Mouse (Mus musculus) intestine, embryonic 14.5 days (tissue): ENCODE results near the gene Wscd2. TPM values are rescaled to one million over a fixed set of nuclear protein-coding genes. Genes with fewer than 3 reads are reported as not detected.

Source experiments
- ATAC-seq: fragments of 200-750 bp; cut with Nextera tagmentation; replicated peaks from 2 replicates; pipeline ENCODE4 v1.8.0; 2017; ENCODE audit warnings: low read depth, moderate number of reproducible peaks, moderate TSS enrichment, moderate library complexity; ENCODE audit not compliant: low FRiP score, low TSS enrichment
- DNase-seq: peaks from one replicate; pipeline ENCODE4 v3.0.0-alpha.2; 2018; ENCODE audit warnings: low spot score
- H3K27ac ChIP-seq: fragments of 300-500 bp; sonication (generic); 2 replicates; pipeline ENCODE4 v1.5.1; 2014; ENCODE audit warnings: low read depth, mild to moderate bottlenecking, control low read depth
- H3K27me3 ChIP-seq: fragments of 300-500 bp; sonication (generic); replicated peaks from 2 replicates; pipeline ENCODE4 v1.6.1; 2014; ENCODE audit warnings: low read length, control low read depth; ENCODE audit not compliant: control insufficient read depth, insufficient read depth
- H3K36me3 ChIP-seq: fragments of 300-500 bp; sonication (generic); 2 replicates; pipeline ENCODE4 v1.6.1; 2014; ENCODE audit warnings: low read length, control low read depth; ENCODE audit not compliant: control insufficient read depth, insufficient read depth
- H3K4me1 ChIP-seq: fragments of 300-500 bp; sonication (generic); replicated peaks from 2 replicates; pipeline ENCODE4 v1.6.1; 2014; ENCODE audit warnings: low read length, control low read depth, mixed read lengths; ENCODE audit not compliant: control insufficient read depth, insufficient read depth
- H3K4me2 ChIP-seq: fragments of 300-500 bp; sonication (generic); 2 replicates; pipeline ENCODE4 v1.6.1; 2014; ENCODE audit warnings: low read length
- H3K4me3 ChIP-seq: fragments of 300-500 bp; sonication (generic); 2 replicates; pipeline ENCODE4 v1.5.1; 2014; ENCODE audit warnings: low read depth, low read length, control low read depth, mixed read lengths
- H3K9ac ChIP-seq: fragments of 300-500 bp; sonication (generic); 2 replicates; pipeline ENCODE4 v1.6.1; 2014; ENCODE audit warnings: mild to moderate bottlenecking, low read length
- H3K9me3 ChIP-seq: fragments of 300-500 bp; sonication (generic); 2 replicates; pipeline ENCODE4 v1.6.1; 2016; ENCODE audit warnings: low read length, control low read depth; ENCODE audit not compliant: control insufficient read depth
- WGBS: fragments of 180-500 bp; shearing (Covaris S2); extraction: QIAGEN DNeasy Blood & Tissue Kit; methylation state at CpG from one replicate; pipeline ENCODE4 v1.1.7; 2014; 5-methylcytosine and 5-hydroxymethylcytosine counted together
- polyA plus RNA-seq: library from polyadenylated mRNA; unstranded; fragments of >200 nt; fragmentation: Nextera tagmentation; extraction: Ambion mirVana; gene quantifications from 2 replicates; pipeline ENCODE4 v1.2.1, GENCODE M21; 2014

The Wscd2 gene
- polyA plus RNA-seq, 1 experiment from 2014 or later = 6.6 TPM

GRCm38 (mm10) chr5:113553402-113553897, 63.3 kb downstream of the Wscd2 start:
- Histone ChIP-seq H3K9ac (no peak overlapping the region), H3K36me3 (no peaks in the 10 kb centered on the region), H3K27me3 (peaks cover 13% of the 10 kb centered on the region), H3K9me3 (no peaks in the 10 kb centered on the region), H3K4me1 (no peaks in the 10 kb centered on the region), H3K27ac (no peak overlapping the region), H3K4me3 (no peak overlapping the region), H3K4me2 (no peak overlapping the region)
- DNase-seq = peak; percentile 85
- 14% methylated on average over 9 of the region's 9 CpGs for WGBS
- no peak for ATAC-seq

GRCm38 (mm10) chr5:113554095-113554494, 64.0 kb downstream of the Wscd2 start:
- Histone ChIP-seq H3K9ac (no peak overlapping the region), H3K4me2 (no peak overlapping the region), H3K4me3 (no peak overlapping the region), H3K4me1 (no peaks in the 10 kb centered on the region), H3K9me3 (no peaks in the 10 kb centered on the region), H3K27ac (no peak overlapping the region), H3K27me3 (peaks cover 13% of the 10 kb centered on the region), H3K36me3 (no peaks in the 10 kb centered on the region)
- ATAC-seq (no peak), DNase-seq (no peak)
- 63% methylated on average over 15 of the region's 15 CpGs for WGBS

GRCm38 (mm10) chr5:113554571-113554970, 64.4 kb downstream of the Wscd2 start:
- Histone ChIP-seq H3K4me3 (no peak overlapping the region), H3K9ac (no peak overlapping the region), H3K4me2 (no peak overlapping the region), H3K27ac (no peak overlapping the region), H3K27me3 (peaks cover 13% of the 10 kb centered on the region), H3K9me3 (no peaks in the 10 kb centered on the region), H3K4me1 (no peaks in the 10 kb centered on the region), H3K36me3 (no peaks in the 10 kb centered on the region)
- WGBS = 83% methylated on average over 2 of the region's 2 CpGs
- no peak for ATAC-seq
- DNase-seq = no peak

GRCm38 (mm10) chr5:113555684-113556083, 65.6 kb downstream of the Wscd2 start:
- H3K4me1 ChIP-seq = no peaks in the 10 kb centered on the region
- H3K27ac ChIP-seq = no peak overlapping the region
- ATAC-seq (no peak), DNase-seq (no peak)
- peaks cover 6% of the 10 kb centered on the region for H3K27me3 ChIP-seq
- H3K9me3 ChIP-seq = no peaks in the 10 kb centered on the region
- WGBS = 54% methylated on average over 2 of the region's 2 CpGs
- H3K36me3 ChIP-seq = no peaks in the 10 kb centered on the region
- no peak overlapping the region for H3K9ac ChIP-seq
- H3K4me2 ChIP-seq = no peak overlapping the region
- no peak overlapping the region for H3K4me3 ChIP-seq

- WGBS = 85% methylated on average over 8 of the region's 8 CpGs
- Histone ChIP-seq H3K9ac (no peak overlapping the region), H3K27ac (no peak overlapping the region), H3K4me1 (no peaks in the 10 kb centered on the region), H3K27me3 (no peaks in the 10 kb centered on the region; the same call in 1 of the 2 replicates), H3K36me3 (no peaks in the 10 kb centered on the region), H3K4me3 (no peak overlapping the region), H3K4me2 (no peak overlapping the region), H3K9me3 (no peaks in the 10 kb centered on the region)
- ATAC-seq = no peak
- no peak for DNase-seq
These were observed 67.9 kb downstream of the Wscd2 start for GRCm38 (mm10) chr5:113558065-113558464.

GRCm38 (mm10) chr5:113559627-113560026, 69.5 kb downstream of the Wscd2 start:
- H3K4me3 ChIP-seq = no peak overlapping the region
- ATAC-seq (no peak), DNase-seq (no peak)
- no peaks in the 10 kb centered on the region for H3K9me3 ChIP-seq
- H3K27me3 ChIP-seq = no peaks in the 10 kb centered on the region
- 47% methylated on average over 5 of the region's 5 CpGs for WGBS
- no peaks in the 10 kb centered on the region for H3K36me3 ChIP-seq
- H3K4me2 ChIP-seq = no peak overlapping the region
- no peak overlapping the region for H3K9ac ChIP-seq
- H3K27ac ChIP-seq = peak overlapping the region; percentile 51; the same call in 1 of the 2 replicates
- no peaks in the 10 kb centered on the region for H3K4me1 ChIP-seq

GRCm38 (mm10) chr5:113564463-113564862, 74.3 kb downstream of the Wscd2 start:
- Histone ChIP-seq H3K4me2 (no peak overlapping the region), H3K27me3 (no peaks in the 10 kb centered on the region), H3K4me1 (no peaks in the 10 kb centered on the region), H3K36me3 (no peaks in the 10 kb centered on the region), H3K4me3 (no peak overlapping the region), H3K9ac (no peak overlapping the region), H3K27ac (no peak overlapping the region), H3K9me3 (no peaks in the 10 kb centered on the region)
- DNase-seq = peak; percentile 73
- WGBS = 19% methylated on average over 4 of the region's 4 CpGs
- ATAC-seq = no peak

- Histone ChIP-seq H3K9ac (no peak overlapping the region), H3K9me3 (0 out of 2 replicates have a peak, but pooled peaks cover 2% of the 10 kb centered on the region), H3K36me3 (no peaks in the 10 kb centered on the region), H3K27me3 (no peaks in the 10 kb centered on the region), H3K27ac (no peak overlapping the region), H3K4me2 (no peak overlapping the region), H3K4me3 (no peak overlapping the region), H3K4me1 (no peaks in the 10 kb centered on the region)
- DNase-seq (no peak), ATAC-seq (no peak)
- WGBS = 76% methylated on average over 10 of the region's 10 CpGs
These were observed 75.1 kb downstream of the Wscd2 start for GRCm38 (mm10) chr5:113565101-113565854.

- Histone ChIP-seq H3K36me3 (no peaks in the 10 kb centered on the region), H3K4me3 (no peak overlapping the region), H3K4me2 (no peak overlapping the region), H3K9me3 (0 out of 2 replicates have a peak, but pooled peaks cover 2% of the 10 kb centered on the region), H3K27me3 (no peaks in the 10 kb centered on the region), H3K27ac (no peak overlapping the region), H3K9ac (no peak overlapping the region), H3K4me1 (no peaks in the 10 kb centered on the region)
- ATAC-seq = no peak
- 73% methylated on average over 12 of the region's 12 CpGs for WGBS
- no peak for DNase-seq
These were observed 75.7 kb downstream of the Wscd2 start for GRCm38 (mm10) chr5:113565858-113566257.
